Mouse (Mus musculus) bone marrow macrophage, adult 2 months (primary cell): Measurements from ENCODE around the gene Grm7. TPM values are rescaled to one million over a fixed set of nuclear protein-coding genes. Genes with fewer than 3 reads are reported as not detected.

Source experiments
- H3K27ac ChIP-seq: 2 replicates; pipeline ENCODE4 v1.5.1; 2012; ENCODE audit warnings: low read depth, low read length; ENCODE audit not compliant: insufficient read depth
- H3K4me1 ChIP-seq: 2 replicates; pipeline ENCODE4 v1.6.1; 2012; ENCODE audit warnings: low read length; ENCODE audit not compliant: control insufficient read depth, insufficient read depth
- H3K4me3 ChIP-seq: 2 replicates; pipeline ENCODE4 v1.5.1; 2012; ENCODE audit warnings: mild to moderate bottlenecking, low read length, moderate library complexity; ENCODE audit not compliant: insufficient read depth
- CTCF ChIP-seq: IDR thresholded peaks from 2 replicates; pipeline ENCODE4 v1.5.1; 2012; ENCODE audit warnings: low read depth, mild to moderate bottlenecking, low read length, moderate library complexity
- POLR2A ChIP-seq: IDR thresholded peaks from 2 replicates; pipeline ENCODE4 v1.6.1; 2012; ENCODE audit warnings: mild to moderate bottlenecking, low read depth, low read length, borderline replicate concordance
- polyA plus RNA-seq: library from polyadenylated mRNA; stranded (reverse); fragments of >200 nt; gene quantifications from 2 replicates; pipeline ENCODE4 v1.2.4, GENCODE M21; 2012; ENCODE audit not compliant: missing spikeins, insufficient read depth, insufficient read length

The Grm7 gene
- polyA plus RNA-seq, 1 experiment, result not detected

DNA sequence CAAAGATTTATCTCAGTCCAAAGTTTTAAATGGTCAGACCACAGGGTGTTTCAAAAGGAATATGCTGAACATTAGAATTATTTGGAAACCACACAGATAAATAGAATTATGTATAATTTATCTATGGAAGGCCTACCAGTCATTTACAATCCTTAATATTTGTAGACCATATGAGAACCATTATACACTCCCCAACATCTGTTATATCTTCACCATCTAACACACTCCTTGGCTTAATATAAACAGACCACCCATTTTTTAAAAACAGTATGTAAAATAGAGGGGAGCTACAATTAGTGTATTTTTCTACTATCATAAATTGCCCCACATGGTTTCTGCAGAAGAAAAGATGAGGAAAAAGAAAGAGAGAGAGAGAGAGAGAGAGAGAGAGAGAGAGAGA is 876.7 kb downstream of the Grm7 start:
- H3K27ac ChIP-seq, result no peak overlapping the region
- TF ChIP-seq POLR2A (no peak), CTCF (no peak)
- no peak overlapping the region for H3K4me3 ChIP-seq
- H3K4me1 ChIP-seq, result no peaks in the 10 kb centered on the region

DNA sequence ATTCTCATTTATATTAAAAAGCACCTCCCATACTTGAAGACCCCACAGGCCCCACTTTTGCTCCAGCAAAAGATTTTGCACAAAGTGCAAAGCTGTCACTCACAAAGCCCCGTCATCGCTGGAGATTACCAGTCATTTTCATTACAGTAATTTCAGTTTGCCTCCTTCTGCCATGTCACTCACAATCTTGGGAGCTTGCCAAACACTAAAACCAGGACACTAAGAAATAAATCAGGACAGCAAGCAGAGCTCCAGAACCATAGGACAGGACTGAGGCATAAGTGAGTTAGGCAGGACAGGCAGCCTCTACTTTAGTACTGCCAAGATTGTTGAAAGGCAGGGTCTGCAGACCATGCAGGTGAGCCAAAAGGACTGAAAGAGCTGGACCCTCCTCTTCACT is 884.6 kb downstream of the Grm7 start:
- TF ChIP-seq POLR2A (no peak), CTCF (no peak)
- no peak overlapping the region for H3K4me3 ChIP-seq
- no peak overlapping the region for H3K27ac ChIP-seq
- no peaks in the 10 kb centered on the region for H3K4me1 ChIP-seq

DNA sequence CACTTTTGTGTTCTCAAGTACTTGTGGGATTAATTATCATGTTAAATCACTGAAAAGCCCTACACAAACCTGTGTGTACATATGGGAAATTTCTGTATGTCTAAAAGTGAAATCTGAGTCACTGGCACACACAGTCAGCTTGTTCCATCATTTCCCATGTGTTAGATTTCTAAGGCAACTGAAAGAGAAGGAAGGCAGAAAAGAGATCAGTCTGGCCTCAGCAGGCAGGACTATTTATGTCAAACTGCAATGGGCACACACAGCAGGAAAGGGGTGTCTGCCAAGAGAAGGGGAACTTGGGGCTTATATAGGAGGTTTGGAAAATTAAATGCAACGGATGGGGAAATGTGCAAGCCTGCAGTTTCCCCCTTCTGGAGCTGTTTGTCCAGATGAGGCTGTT is 913.2 kb downstream of the Grm7 start:
- no peak for TF ChIP-seq POLR2A
- no peak for TF ChIP-seq CTCF
- Histone ChIP-seq H3K4me1 (no peaks in the 10 kb centered on the region), H3K4me3 (no peak overlapping the region), H3K27ac (no peak overlapping the region)

DNA sequence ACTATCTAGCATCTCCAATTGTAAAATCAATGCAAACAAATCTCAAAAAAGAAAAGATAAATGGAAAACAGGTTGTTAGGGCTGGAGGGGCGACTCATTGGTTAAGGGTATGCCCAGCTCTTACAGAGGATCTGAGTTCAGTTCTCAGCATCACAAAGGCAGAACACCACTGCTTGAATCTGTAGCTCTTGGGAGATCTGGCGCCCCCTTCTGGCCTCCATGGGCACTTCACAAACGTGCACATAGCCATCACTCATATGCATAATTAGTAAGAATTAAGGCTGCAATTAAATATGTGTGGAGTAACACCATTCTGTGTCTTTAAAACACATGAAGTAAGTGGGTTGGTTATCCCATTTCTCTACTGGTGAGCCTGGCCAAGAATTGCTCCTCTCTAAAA is 914.1 kb downstream of the Grm7 start:
- Histone ChIP-seq H3K4me1 (no peaks in the 10 kb centered on the region), H3K4me3 (no peak overlapping the region), H3K27ac (no peak overlapping the region)
- TF ChIP-seq POLR2A, result no peak

DNA sequence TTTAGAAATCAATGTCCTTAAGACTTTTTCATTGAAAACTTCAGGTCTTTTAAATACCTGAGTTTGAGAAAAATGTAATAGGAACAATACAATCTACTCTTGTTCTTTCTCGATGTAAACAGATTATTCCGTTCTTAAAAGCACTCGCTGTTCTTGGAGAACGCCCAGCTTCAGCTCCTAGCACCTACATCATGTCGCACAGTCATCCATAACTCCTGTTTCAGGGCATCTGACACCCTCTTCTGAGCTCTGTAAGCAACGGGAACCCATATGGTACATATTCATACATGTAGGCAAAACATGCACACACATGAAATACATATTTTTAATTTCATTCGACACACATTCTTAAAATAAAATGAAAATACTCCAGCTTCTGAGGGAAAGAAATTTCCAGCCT is 916.0 kb downstream of the Grm7 start:
- no peak overlapping the region for H3K27ac ChIP-seq
- H3K4me1 ChIP-seq, result no peaks in the 10 kb centered on the region
- no peak for TF ChIP-seq CTCF
- TF ChIP-seq POLR2A, result no peak
- H3K4me3 ChIP-seq, result no peak overlapping the region

DNA sequence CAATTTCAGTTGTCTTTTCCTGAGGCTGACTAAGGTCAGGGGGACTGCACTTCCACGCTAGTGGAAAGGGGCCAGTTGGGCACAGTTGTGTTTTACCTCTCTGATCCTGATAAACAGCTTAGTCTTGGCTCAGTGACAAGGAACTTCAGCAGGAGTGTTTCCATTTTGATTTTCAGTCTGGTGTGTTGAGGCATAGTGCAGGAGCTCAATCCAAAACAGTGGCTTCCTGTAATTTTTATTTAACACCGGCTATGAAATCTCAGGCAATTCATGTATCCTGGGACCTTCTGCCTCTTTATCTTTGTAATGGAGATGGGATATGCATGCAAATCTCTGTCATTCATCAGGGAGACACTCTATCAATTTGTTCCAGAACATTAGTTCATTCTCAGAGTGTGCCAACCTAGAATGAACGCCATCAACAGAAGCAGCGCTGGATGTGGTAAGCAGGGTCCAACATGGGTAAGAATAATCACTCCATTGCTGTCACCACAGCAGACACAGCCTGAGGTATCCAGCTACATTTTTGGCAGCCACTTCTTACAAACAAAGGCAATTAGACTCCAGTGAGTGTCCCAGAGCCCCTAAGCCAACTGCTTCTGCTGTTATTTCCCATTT is 926.2 kb downstream of the Grm7 start:
- no peaks in the 10 kb centered on the region for H3K4me1 ChIP-seq
- no peak overlapping the region for H3K4me3 ChIP-seq
- H3K27ac ChIP-seq, result no peak overlapping the region
- TF ChIP-seq POLR2A (no peak), CTCF (no peak)

DNA sequence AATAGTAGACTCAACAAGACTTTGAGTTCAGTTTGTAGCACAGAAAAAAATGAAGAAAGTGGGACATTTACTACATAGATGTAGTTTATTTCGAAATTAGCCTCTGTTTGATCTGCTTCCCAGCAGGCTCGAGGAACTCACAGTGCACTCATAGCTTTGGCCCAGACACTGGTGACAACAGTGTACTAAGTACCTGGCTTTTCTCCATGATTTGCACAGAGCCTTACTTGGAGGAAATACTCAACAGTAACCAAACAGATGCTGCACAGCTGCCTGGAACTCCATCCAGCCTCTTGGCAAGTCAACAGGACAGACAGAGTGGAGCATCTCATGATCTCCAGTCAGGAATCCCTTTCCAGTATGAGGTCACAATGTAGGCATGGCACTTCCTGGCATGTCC is 939.5 kb downstream of the Grm7 start:
- Histone ChIP-seq H3K4me1 (no peaks in the 10 kb centered on the region), H3K4me3 (no peak overlapping the region), H3K27ac (no peak overlapping the region)
- TF ChIP-seq CTCF (no peak), POLR2A (no peak)

DNA sequence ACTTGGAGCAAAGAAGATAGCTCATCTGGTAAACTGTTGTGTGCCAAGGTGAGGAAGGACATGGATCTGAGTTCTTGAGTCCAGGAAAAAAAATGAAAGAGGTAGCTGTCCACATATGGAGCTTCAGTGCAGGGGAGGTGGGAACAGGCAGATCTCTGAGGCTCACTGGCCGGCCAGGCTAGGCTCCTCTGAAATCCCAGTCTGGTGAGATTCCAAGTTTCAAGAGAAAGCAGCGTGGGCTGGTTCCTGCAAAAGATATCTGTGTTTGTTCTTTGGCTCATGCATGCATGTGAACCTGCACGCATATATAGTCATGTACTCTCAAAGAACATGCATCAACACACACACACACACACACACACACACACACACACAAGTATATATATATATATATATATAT is 942.2 kb downstream of the Grm7 start:
- H3K4me3 ChIP-seq, result no peak overlapping the region
- H3K4me1 ChIP-seq, result no peaks in the 10 kb centered on the region
- H3K27ac ChIP-seq, result no peak overlapping the region
- TF ChIP-seq POLR2A, result no peak
- TF ChIP-seq CTCF, result no peak

DNA sequence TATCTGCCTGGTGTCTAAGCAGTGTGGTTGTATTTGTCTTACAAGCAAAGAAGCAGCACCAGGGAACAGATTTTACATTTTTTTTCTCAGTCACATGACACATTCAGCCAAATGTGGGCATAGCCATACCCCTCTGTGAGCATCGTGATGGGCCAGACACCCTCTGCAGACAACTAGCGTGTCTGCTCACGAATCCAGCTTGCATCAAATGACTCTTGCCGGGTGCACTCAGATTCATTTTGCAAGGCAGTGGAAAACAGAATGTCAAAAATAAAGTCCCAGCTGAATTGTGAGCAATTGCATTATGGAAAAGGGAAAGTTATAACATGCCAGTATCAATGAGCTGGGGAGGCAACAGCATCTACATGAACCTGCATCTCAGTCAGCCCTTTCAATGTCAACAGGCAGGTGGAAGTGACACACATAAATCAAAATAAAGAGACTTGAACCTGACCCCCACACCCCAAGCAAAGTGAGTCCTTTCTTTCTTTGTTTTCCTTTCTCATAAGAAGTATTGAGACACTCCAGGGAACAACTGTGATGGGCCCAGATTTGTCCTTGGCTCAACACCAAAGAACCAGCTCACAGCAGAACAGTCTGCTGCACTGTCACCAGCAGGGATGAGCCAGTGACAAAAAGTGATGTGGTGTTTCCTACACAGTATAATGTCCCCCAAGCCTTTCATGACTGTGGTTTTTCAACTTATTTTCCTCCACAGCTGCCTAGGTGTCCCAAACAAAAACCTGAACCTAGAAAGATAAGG is 956.7 kb downstream of the Grm7 start:
- H3K4me3 ChIP-seq, result no peak overlapping the region

DNA sequence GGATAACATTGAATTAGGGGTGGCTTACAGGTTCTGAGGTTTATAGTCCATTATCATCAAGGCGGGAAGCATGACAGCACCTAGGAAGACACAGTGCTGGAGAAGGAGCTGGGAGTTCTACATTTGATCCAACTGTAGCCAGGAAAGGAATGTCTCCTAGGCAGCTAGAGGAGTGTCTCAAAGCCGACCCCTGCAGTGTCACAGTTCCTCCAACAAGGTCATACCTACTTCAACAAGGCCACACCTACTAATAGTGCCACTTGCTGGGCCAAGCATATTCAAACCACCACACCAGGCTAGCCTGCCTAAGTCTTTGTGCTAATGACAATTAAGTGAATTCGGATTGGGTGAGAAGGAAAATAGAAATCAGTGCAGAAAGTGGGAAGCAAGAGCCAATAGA is 965.0 kb downstream of the Grm7 start:
- Histone ChIP-seq H3K4me1 (no peaks in the 10 kb centered on the region), H3K4me3 (no peak overlapping the region), H3K27ac (no peak overlapping the region)
- TF ChIP-seq CTCF (no peak), POLR2A (no peak)

More for the DNA sequence above, 956.7 kb downstream of the Grm7 start:
- no peak for TF ChIP-seq POLR2A
- TF ChIP-seq CTCF, result no peak
- Histone ChIP-seq H3K27ac (no peak overlapping the region), H3K4me1 (no peaks in the 10 kb centered on the region)
